Mouse (Mus musculus) limb, embryonic 10.5 days (tissue): ENCODE measurements around the gene A430005L14Rik. TPM values are rescaled to one million over a fixed set of nuclear protein-coding genes. Genes with fewer than 3 reads are reported as not detected.
"Not testable (repeated sequence)": the region's sequence is repeated elsewhere in the genome, so short reads cannot be mapped to it uniquely, and the experiment has no call there.

ENCODE experiments used
- DNase-seq: peaks from one replicate; pipeline ENCODE4 v3.0.0-alpha.2; 2017; ENCODE audit warnings: low spot score
- H3K27ac ChIP-seq: fragments of 300-500 bp; sonication (generic); 2 replicates; pipeline ENCODE4 v1.5.1; 2016; ENCODE audit warnings: mild to moderate bottlenecking
- H3K27me3 ChIP-seq: fragments of 300-500 bp; sonication (generic); 2 replicates; pipeline ENCODE4 v1.6.1; 2016; ENCODE audit warnings: low read depth, mild to moderate bottlenecking; ENCODE audit not compliant: poor library complexity, severe bottlenecking
- H3K36me3 ChIP-seq: fragments of 300-500 bp; sonication (generic); 2 replicates; pipeline ENCODE4 v1.6.1; 2016; ENCODE audit warnings: mild to moderate bottlenecking, moderate library complexity
- H3K4me1 ChIP-seq: fragments of 300-500 bp; sonication (generic); 2 replicates; pipeline ENCODE4 v1.6.1; 2016
- H3K4me3 ChIP-seq: fragments of 300-500 bp; sonication (generic); 2 replicates; pipeline ENCODE4 v1.5.1; 2016; ENCODE audit warnings: mild to moderate bottlenecking, moderate library complexity
- H3K9me3 ChIP-seq: fragments of 300-500 bp; sonication (generic); replicated peaks from 2 replicates; pipeline ENCODE4 v1.6.1; 2016; ENCODE audit warnings: mild to moderate bottlenecking
- WGBS: fragments of 180-500 bp; shearing (Covaris S2); methylation state at CpG from one replicate; pipeline ENCODE4 v1.1.7; 2016; 5-methylcytosine and 5-hydroxymethylcytosine counted together
- polyA plus RNA-seq: library from polyadenylated mRNA; unstranded; fragments of >200 nt; fragmentation: Nextera tagmentation; extraction: Ambion mirVana; gene quantifications from 2 replicates; pipeline ENCODE4 v1.2.1, GENCODE M21; 2016

Gene A430005L14Rik
- polyA plus RNA-seq = 147 and 162 TPM in 2 replicates

DNA sequence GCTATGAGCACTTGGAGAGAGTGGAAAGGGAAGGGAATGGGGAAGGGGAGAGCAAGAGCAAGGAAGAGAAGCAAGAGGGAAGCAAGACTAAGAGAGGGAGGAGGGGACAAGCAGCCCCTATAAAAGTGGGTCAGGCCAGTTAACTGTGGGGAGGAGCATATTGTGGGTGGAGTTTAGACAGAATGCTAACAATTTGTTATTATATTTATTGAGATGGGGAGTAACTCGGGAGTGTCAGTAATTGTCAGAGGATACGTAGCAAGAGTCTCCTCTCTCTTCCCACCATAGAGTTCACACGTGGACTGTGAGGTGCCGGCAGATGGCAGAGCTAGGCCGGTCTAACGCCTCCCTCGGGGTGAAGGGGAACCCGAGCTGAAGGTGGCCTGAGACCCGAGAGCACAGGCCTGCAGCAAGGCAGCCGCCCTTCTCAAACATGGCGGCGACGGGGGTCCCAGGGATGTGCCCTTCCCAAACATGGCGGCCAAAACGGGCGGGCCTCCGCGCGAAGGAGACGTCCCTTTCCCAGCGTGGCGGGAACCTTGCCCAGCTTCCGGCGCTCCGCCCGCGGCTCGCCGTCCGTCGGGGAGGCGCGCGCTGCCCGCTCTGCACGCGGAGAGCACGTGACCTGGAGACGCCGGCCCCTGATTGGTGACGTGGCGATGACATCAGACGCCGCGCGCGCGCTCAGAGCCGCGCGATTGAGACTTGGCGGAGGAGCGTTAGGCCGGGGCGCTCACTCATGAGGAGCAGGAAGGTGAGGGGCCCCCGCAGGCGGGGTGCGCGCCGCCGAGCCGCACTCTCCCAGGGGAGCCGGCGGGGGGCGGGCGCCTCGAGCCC, at the start of gene A430005L14Rik:
Gene A430005L14Rik, plus strand, starts transcription at position 669 of the 837 bp plus-strand sequence.
- H3K4me3 ChIP-seq = peak within 1 kb of the TSS; percentile 88
- H3K27ac ChIP-seq = peak within 1 kb of the TSS; percentile 95
- H3K4me1 ChIP-seq = peaks cover 21% of the 10 kb centered on the region
- peaks cover 25% of the 10 kb centered on the region for H3K36me3 ChIP-seq
- H3K9me3 ChIP-seq = no peaks in the 10 kb centered on the region
- 2% methylated on average over 60 of the region's 67 CpGs for WGBS
- DNase-seq = peak; percentile 98
- H3K27me3 ChIP-seq = no peaks in the 10 kb centered on the region

- H3K27ac ChIP-seq = no peak overlapping the region
- no peaks in the 10 kb centered on the region for H3K27me3 ChIP-seq
- H3K36me3 ChIP-seq = no peaks in the 10 kb centered on the region
- H3K4me3 ChIP-seq = no peak overlapping the region
- no peaks in the 10 kb centered on the region for H3K4me1 ChIP-seq
- WGBS = 23% methylated on average over 11 of the region's 11 CpGs
- peak; percentile 85 for DNase-seq
- no peaks in the 10 kb centered on the region for H3K9me3 ChIP-seq
These were observed 49.5 kb upstream of the A430005L14Rik start for GRCm38 (mm10) chr4:153907573-153907972.

- Histone ChIP-seq H3K4me1 (no peaks in the 10 kb centered on the region), H3K4me3 (no peak overlapping the region), H3K9me3 (no peaks in the 10 kb centered on the region), H3K27me3 (no peaks in the 10 kb centered on the region), H3K27ac (no peak overlapping the region), H3K36me3 (no peaks in the 10 kb centered on the region)
- WGBS = 74% methylated on average over 3 of the region's 3 CpGs
- DNase-seq = no peak
These were observed 43.4 kb upstream of the A430005L14Rik start for GRCm38 (mm10) chr4:153913635-153914034.

GRCm38 (mm10) chr4:153917773-153918500, 39.1 kb upstream of the A430005L14Rik start:
- no peak overlapping the region for H3K4me3 ChIP-seq
- no peak overlapping the region for H3K27ac ChIP-seq
- no peaks in the 10 kb centered on the region for H3K9me3 ChIP-seq
- DNase-seq = no peak
- H3K4me1 ChIP-seq = no peaks in the 10 kb centered on the region
- 46% methylated on average over 8 of the region's 8 CpGs for WGBS
- no peaks in the 10 kb centered on the region for H3K36me3 ChIP-seq
- H3K27me3 ChIP-seq = no peaks in the 10 kb centered on the region; the same call in 1 of the 2 replicates

GRCm38 (mm10) chr4:153920517-153921233, 36.4 kb upstream of the A430005L14Rik start:
- H3K27me3 ChIP-seq = no peaks in the 10 kb centered on the region; the same call in 1 of the 2 replicates
- WGBS = 76% methylated on average over 9 of the region's 9 CpGs
- DNase-seq = no peak
- H3K9me3 ChIP-seq = no peaks in the 10 kb centered on the region
- H3K36me3 ChIP-seq = no peaks in the 10 kb centered on the region
- no peaks in the 10 kb centered on the region for H3K4me1 ChIP-seq
- no peak overlapping the region for H3K4me3 ChIP-seq
- no peak overlapping the region for H3K27ac ChIP-seq

- H3K36me3 ChIP-seq, H3K27ac ChIP-seq, DNase-seq, H3K27me3 ChIP-seq, H3K9me3 ChIP-seq, H3K4me3 ChIP-seq, H3K4me1 ChIP-seq: not testable (repeated sequence)
- 62% methylated on average over 4 of the region's 4 CpGs for WGBS
These were observed 34.9 kb upstream of the A430005L14Rik start for GRCm38 (mm10) chr4:153922090-153922489.

DNA sequence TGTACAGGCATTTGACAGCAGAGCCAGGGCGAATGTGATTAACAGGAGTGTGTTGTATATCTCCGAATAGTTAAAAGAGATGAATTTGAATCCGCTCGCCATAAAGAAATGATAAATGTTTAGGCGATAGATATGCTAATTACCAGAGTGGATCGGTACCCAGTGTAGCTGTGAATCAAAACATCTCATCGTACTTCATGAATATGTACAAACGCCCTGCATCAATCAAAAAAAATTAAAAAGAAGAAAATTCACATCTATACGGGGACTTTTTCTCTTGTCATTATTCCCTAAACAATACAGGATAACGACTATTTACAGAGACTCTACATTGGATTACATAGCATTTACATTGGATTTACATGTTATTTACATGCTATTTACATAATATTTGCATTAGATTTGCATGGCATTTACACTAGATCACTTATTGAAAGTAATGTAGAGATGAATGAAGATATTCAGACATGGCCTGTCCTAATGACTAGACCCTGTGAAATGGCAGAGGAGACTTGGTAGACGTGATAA, 28.2 kb upstream of the A430005L14Rik start:
- Histone ChIP-seq H3K27ac (no peak overlapping the region), H3K9me3 (no peaks in the 10 kb centered on the region), H3K27me3 (no peaks in the 10 kb centered on the region), H3K4me1 (0 out of 2 replicates have a peak, but pooled peaks cover 3% of the 10 kb centered on the region), H3K36me3 (no peaks in the 10 kb centered on the region), H3K4me3 (no peak overlapping the region)
- DNase-seq = no peak
- 91% methylated on average over 11 of the region's 11 CpGs for WGBS

DNA sequence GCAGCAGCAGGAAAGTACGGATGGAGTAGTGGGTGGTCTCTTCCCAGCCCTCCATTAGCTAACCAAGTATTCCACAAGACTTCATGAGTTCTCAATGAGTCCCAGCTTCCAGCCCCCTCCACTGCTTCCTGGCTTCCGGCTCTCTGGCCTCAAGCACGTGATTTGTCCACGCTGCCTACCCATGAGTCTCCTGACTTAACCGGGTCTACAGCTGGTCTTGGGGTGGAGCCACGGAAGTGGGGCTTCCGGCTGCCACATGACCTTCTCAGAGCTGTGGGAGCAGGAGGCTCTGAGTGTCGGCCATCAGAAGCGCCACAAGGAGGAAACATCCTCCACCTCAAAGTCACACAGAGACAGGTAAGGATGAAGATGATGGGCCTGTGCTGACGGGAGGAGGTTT, 27.6 kb upstream of the A430005L14Rik start:
- Histone ChIP-seq H3K4me3 (no peak overlapping the region), H3K36me3 (no peaks in the 10 kb centered on the region), H3K4me1 (0 out of 2 replicates have a peak, but pooled peaks cover 3% of the 10 kb centered on the region), H3K27me3 (no peaks in the 10 kb centered on the region), H3K27ac (no peak overlapping the region), H3K9me3 (no peaks in the 10 kb centered on the region)
- no peak for DNase-seq
- 77% methylated on average over 10 of the region's 10 CpGs for WGBS

- Histone ChIP-seq H3K4me1 (0 out of 2 replicates have a peak, but pooled peaks cover 3% of the 10 kb centered on the region), H3K4me3 (no peak overlapping the region), H3K27me3 (no peaks in the 10 kb centered on the region), H3K27ac (no peak overlapping the region), H3K36me3 (no peaks in the 10 kb centered on the region), H3K9me3 (no peaks in the 10 kb centered on the region)
- DNase-seq = no peak
- WGBS = 79% methylated on average over 4 of the region's 4 CpGs
These were observed 27.1 kb upstream of the A430005L14Rik start for GRCm38 (mm10) chr4:153929921-153930320.

DNA sequence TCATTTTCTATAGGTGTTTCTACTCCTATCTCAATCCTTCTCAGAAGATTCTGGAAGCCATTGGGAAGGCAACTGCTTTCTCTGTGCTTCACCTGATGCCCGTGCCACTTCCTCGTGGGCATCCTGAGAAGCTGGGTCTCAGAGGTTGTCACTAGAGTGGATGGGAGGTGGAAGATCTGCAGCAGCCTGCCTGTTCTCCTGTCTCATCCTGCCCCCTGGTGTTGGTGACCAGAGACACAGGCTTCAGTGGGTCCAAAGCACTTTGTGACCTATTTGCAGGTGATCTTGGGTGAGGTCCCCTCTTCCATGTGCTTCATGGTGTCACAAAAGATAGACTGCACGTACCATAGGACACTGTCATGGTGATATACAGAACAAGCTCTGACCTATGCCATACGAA, 13.8 kb upstream of the A430005L14Rik start:
- DNase-seq = no peak
- Histone ChIP-seq H3K9me3 (no peaks in the 10 kb centered on the region), H3K36me3 (no peaks in the 10 kb centered on the region), H3K27me3 (peaks cover 14% of the 10 kb centered on the region), H3K4me3 (no peak overlapping the region), H3K27ac (no peak overlapping the region), H3K4me1 (peaks cover 24% of the 10 kb centered on the region)
- WGBS = 69% methylated on average over 4 of the region's 4 CpGs

GRCm38 (mm10) chr4:153944261-153944660, 12.8 kb upstream of the A430005L14Rik start:
- Histone ChIP-seq H3K4me3 (no peak overlapping the region), H3K27me3 (peaks cover 14% of the 10 kb centered on the region), H3K27ac (no peak overlapping the region), H3K4me1 (peaks cover 24% of the 10 kb centered on the region), H3K36me3 (no peaks in the 10 kb centered on the region), H3K9me3 (no peaks in the 10 kb centered on the region)
- no peak for DNase-seq
- WGBS = 69% methylated on average over 6 of the region's 6 CpGs

DNA sequence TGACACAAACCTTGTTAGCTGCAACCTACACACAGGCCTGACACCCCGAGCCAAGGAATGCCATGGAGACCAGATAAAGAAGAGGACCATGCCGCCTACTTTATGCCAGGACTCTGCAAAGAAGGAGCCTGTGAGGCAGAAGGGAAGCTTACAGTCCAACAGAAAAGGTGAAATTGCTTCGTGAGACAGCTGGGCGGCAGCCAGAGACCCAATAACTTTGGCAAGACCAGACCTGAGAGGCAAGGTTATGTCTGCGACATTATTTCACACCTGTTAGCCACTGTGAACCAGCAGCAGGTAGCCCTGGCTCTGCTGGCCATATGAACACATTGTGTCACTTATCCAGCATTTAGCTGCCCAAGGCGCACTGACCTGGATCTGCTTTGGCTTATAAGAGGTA, 11.3 kb upstream of the A430005L14Rik start:
- 75% methylated on average over 6 of the region's 6 CpGs for WGBS
- peaks cover 24% of the 10 kb centered on the region for H3K4me1 ChIP-seq
- DNase-seq = no peak
- H3K27me3 ChIP-seq = peaks cover 14% of the 10 kb centered on the region
- no peak overlapping the region for H3K27ac ChIP-seq
- H3K4me3 ChIP-seq = no peak overlapping the region
- H3K9me3 ChIP-seq = no peaks in the 10 kb centered on the region
- no peaks in the 10 kb centered on the region for H3K36me3 ChIP-seq
